8 mouse cellular contexts compared by ENCODE assay signal in the genomic region with DNA sequence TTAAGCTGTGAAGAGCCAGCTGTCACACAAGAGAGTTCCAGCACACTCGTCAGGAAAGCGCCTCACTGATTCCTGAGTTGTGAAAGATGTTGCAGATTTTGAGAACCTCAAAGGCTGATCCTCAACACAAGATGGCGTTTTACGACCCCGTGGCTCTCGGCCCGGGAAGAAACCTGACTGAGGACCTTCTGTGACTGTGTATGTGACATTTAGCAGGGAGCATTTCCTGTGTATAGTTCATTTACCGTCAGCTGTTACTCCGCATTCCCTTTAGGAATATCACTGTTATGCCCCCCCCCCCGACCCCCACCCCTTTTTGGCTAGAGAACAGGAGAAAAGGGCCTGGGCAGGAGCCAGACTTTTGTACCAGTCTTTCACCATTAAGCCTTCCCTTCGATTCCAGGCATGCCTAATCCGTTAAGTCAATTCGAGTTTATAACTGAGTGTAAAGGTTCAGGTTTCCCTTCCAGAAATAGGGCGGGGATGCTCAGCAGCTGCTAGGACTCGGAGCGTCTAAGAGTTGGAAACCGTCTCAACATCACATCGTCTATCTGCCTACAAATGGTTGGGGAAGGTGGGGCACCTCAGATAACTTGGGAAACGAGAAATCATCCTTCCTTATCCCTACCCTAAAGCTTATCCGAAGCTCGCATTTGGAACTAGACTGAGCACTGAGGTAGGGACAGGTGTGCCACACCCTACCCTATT. TPM values are rescaled to one million over a fixed set of nuclear protein-coding genes. Genes with fewer than 3 reads are reported as not detected.
DNase-seq lines count a peak whose midpoint lies in the region; ATAC-seq lines count a peak whose summit lies in the region.

No protein-coding gene starts in this region.

- peak; percentile 80 for DNase-seq in heart, adult 11 months
- DNase-seq in heart, postnatal 10 days, result no peak
- DNase-seq in MN1 (ENCODE audit: low spot score), result peak; percentile 59
- peak; percentile 89 for DNase-seq in midbrain, embryonic 11.5 days (ENCODE audit: low spot score, missing footprints)
- no peak for DNase-seq in adrenal gland, postnatal 10 days
- DNase-seq in testis, postnatal 14 days (ENCODE audit: low spot score), result no peak
- DNase-seq in adrenal gland, adult (ENCODE audit: inconsistent age in 2 of 2, low spot score in 1 of 2), result no peak

- peak; percentile 37 for ATAC-seq in forebrain, embryonic 15.5 days (replicated peaks)
- peak; percentile 31 for ATAC-seq in midbrain, embryonic 11.5 days (ENCODE audit: low FRiP score)

- 9% methylated on average over 21 of the region's 21 CpGs for WGBS in forebrain, embryonic 15.5 days
- 14% methylated on average over 21 of the region's 21 CpGs for WGBS in midbrain, embryonic 11.5 days

- peak overlapping the region; percentile 53 for H3K4me3 ChIP-seq in forebrain, embryonic 15.5 days
- peak overlapping the region; percentile 40 for H3K4me3 ChIP-seq in midbrain, embryonic 11.5 days (ENCODE audit: low read depth, low read length)

- peak overlapping the region; percentile 80 for H3K4me2 ChIP-seq in forebrain, embryonic 15.5 days (replicated peaks)
- H3K4me2 ChIP-seq in midbrain, embryonic 11.5 days, result peak overlapping the region; percentile 66

- peak overlapping the region; percentile 68 for H3K27ac ChIP-seq in forebrain, embryonic 15.5 days (replicated peaks)
- H3K27ac ChIP-seq in midbrain, embryonic 11.5 days (ENCODE audit: low read depth, low read length), result no peak overlapping the region

- no peaks in the 10 kb centered on the region for H3K9me3 ChIP-seq in forebrain, embryonic 15.5 days
- no peaks in the 10 kb centered on the region for H3K9me3 ChIP-seq in midbrain, embryonic 11.5 days (ENCODE audit: control insufficient read depth, low read length)

- H3K4me1 ChIP-seq in forebrain, embryonic 15.5 days, result peaks cover 40% of the 10 kb centered on the region
- peaks cover 12% of the 10 kb centered on the region for H3K4me1 ChIP-seq in midbrain, embryonic 11.5 days (ENCODE audit: control insufficient read depth, insufficient read depth, low read length)

- no peaks in the 10 kb centered on the region for H3K27me3 ChIP-seq in forebrain, embryonic 15.5 days
- peaks cover 4% of the 10 kb centered on the region; the same call in 1 of the 2 replicates for H3K27me3 ChIP-seq in midbrain, embryonic 11.5 days (ENCODE audit: control insufficient read depth, insufficient read depth, low read length)

- intact Hi-C loops in heart, postnatal 10 days (cut with DNase I), result no loop called here

- no peaks in the 10 kb centered on the region for H3K36me3 ChIP-seq in forebrain, embryonic 15.5 days
- H3K36me3 ChIP-seq in midbrain, embryonic 11.5 days (ENCODE audit: control insufficient read depth, insufficient read depth, low read length), result no peaks in the 10 kb centered on the region

- H3K9ac ChIP-seq in forebrain, embryonic 15.5 days (replicated peaks), result peak overlapping the region; percentile 59
- H3K9ac ChIP-seq in midbrain, embryonic 11.5 days (ENCODE audit: low read length), result no peak overlapping the region

RNA-seq across cellular contexts. Expression of a gene that starts 0.8 kb away (rescaled TPM):
- 1 to 10 TPM; 1.3 to 2.1 TPM for total RNA-seq in heart, postnatal 10 days (2021)
- polyA plus RNA-seq in forebrain, embryonic 15.5 days (2015; fragmentation: Nextera tagmentation; extraction: Ambion mirVana), result 89.7 and 90.5 TPM in 2 replicates
- 18.6 and 21.2 TPM in 2 replicates for polyA plus RNA-seq in midbrain, embryonic 11.5 days (2014; fragmentation: Nextera tagmentation; extraction: Ambion mirVana)
- 10 to 100 TPM in 1 of 2 experiments, 1 to 10 TPM in 1; 5.6 to 11.8 TPM for total RNA-seq in adrenal gland, postnatal 10 days (2021)

Comparison
In these comparisons a context has a peak if more than half of its experiments do, and no peak if none do; other contexts are left out.
1. DNase-seq: peak in heart, adult 11 months (single experiment), MN1 (single experiment) and midbrain, embryonic 11.5 days (single experiment); none in heart, postnatal 10 days (0 of 2), adrenal gland, postnatal 10 days (single experiment), testis, postnatal 14 days (single experiment) and adrenal gland, adult (0 of 2).